Mouse (Mus musculus) C2C12 (cell line): ENCODE data around the gene Rimbp2.

Experiments used
- MYOG ChIP-seq: IDR thresholded peaks from one replicate; pipeline ENCODE4 v1.6.1; 2011; ENCODE audit not compliant: control insufficient read depth, insufficient read length; ENCODE audit errors: extremely low read depth
- USF1 ChIP-seq: IDR thresholded peaks from one replicate; pipeline ENCODE4 v1.6.1; 2011; ENCODE audit warnings: low read depth, mild to moderate bottlenecking, control low read depth, moderate library complexity

DNA sequence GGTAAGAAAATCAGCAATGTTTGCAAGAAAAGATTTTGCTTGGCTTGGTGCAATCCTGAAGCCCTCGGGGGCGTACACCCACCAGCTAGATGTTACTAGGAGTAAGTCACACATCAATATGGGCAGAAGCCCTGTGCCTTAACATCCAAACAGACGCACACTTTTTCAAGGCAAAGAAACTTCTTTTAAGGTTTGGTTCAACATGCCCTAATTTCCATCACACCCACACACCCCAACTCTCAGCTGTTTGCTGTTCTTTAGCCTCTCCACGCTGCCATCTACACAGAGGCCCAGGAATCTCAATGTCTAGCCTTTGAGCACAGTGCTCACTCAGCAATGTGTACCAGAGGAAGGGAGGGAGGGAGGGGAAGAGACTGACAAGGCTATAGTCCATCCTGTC lies 28.2 kb downstream of the Rimbp2 start:
- TF ChIP-seq MYOG = no peak
- no peak for TF ChIP-seq USF1
